Mouse (Mus musculus) CH12.LX (cell line): Measurements from ENCODE around the gene Tmem39b.

ENCODE experiments used
- CHD2 ChIP-seq: IDR thresholded peaks from 2 replicates; pipeline ENCODE4 v1.6.1; 2011; ENCODE audit warnings: low read length, improper control_type of control experiment
- CTCF ChIP-seq, 2 experiments: IDR thresholded peaks in 1 of 2; conservative IDR thresholded peaks in 1 of 2; 2 replicates each; pipeline ENCODE4 v1.5.1; 2011 to 2012; ENCODE audit warnings: low read depth in 2 of 2, low read length in 2 of 2, improper control_type of control experiment in 1 of 2, inconsistent platforms in 1 of 2, mild to moderate bottlenecking in 1 of 2, moderate library complexity in 1 of 2
- ELF1 ChIP-seq: IDR thresholded peaks from 2 replicates; pipeline ENCODE4 v1.6.1; 2014; ENCODE audit warnings: low read depth, mild to moderate bottlenecking, inconsistent platforms, low read length, improper control_type of control experiment
- EP300 ChIP-seq: IDR thresholded peaks from 2 replicates; pipeline ENCODE4 v1.6.1; 2011; ENCODE audit warnings: low read length, improper control_type of control experiment
- ETS1 ChIP-seq: conservative IDR thresholded peaks from 2 replicates; pipeline ENCODE4 v1.6.1; 2012; ENCODE audit warnings: low read depth, mild to moderate bottlenecking, inconsistent platforms, low read length, improper control_type of control experiment, moderate library complexity
- KAT2A ChIP-seq: IDR thresholded peaks from 2 replicates; pipeline ENCODE4 v1.6.1; 2012; ENCODE audit warnings: low read length, improper control_type of control experiment, inconsistent platforms; ENCODE audit not compliant: insufficient replicate concordance
- MAFK ChIP-seq: IDR thresholded peaks from 2 replicates; pipeline ENCODE4 v1.6.1; 2011; ENCODE audit warnings: low read length, improper control_type of control experiment; ENCODE audit not compliant: insufficient replicate concordance
- POLR2AphosphoS2 ChIP-seq: IDR thresholded peaks from 2 replicates; pipeline ENCODE4 v1.6.1; 2011; ENCODE audit warnings: low read depth, low read length, improper control_type of control experiment
- SMC3 ChIP-seq: IDR thresholded peaks from 2 replicates; pipeline ENCODE4 v1.6.1; 2011; ENCODE audit warnings: low read depth, low read length, improper control_type of control experiment
- TBP ChIP-seq: conservative IDR thresholded peaks from 2 replicates; pipeline ENCODE4 v1.6.1; 2011; ENCODE audit warnings: low read depth, low read length, improper control_type of control experiment
- USF1 ChIP-seq: IDR thresholded peaks from 2 replicates; pipeline ENCODE4 v1.6.1; 2014; ENCODE audit warnings: low read depth, mild to moderate bottlenecking, inconsistent platforms, low read length, improper control_type of control experiment
- ZKSCAN1 ChIP-seq: IDR thresholded peaks from 2 replicates; pipeline ENCODE4 v1.6.1; 2012; ENCODE audit warnings: low read depth, inconsistent platforms, low read length, improper control_type of control experiment, borderline replicate concordance

GRCm38 (mm10) chr4:129741251-129741973 lies 44.8 kb upstream of the Tmem39b start:
- TF ChIP-seq MAFK (no peak), KAT2A (no peak), EP300 (no peak), CHD2 (no peak), POLR2AphosphoS2 (no peak), ETS1 (no peak), ELF1 (no peak), ZKSCAN1 (no peak), CTCF (conservative IDR thresholded peaks at IDR 0.05 in 1 of 2, IDR thresholded peaks at IDR 0.05 in 1 of 2; ENCODE audit: low read depth in 2 of 2, low read length in 2 of 2) (no peak), TBP (no peak), USF1 (no peak), SMC3 (no peak)
